Mouse (Mus musculus) skeletal muscle tissue, adult 2 months (tissue): ENCODE measurements around the gene Pgm2l1.

ENCODE experiments used
- DNase-seq: peaks from one replicate; pipeline ENCODE4 v3.0.0-alpha.2; 2012; ENCODE audit warnings: low read depth, low spot score

The Pgm2l1 gene

GRCm38 (mm10) chr7:100227158-100227875, at the start of gene Pgm2l1:
Gene Pgm2l1 (plus strand): TSS chr7:100227394.
- DNase-seq: peak; percentile 84

GRCm38 (mm10) chr7:100178016-100178890, 48.9 kb upstream of the Pgm2l1 start:
- no peak for DNase-seq

GRCm38 (mm10) chr7:100178891-100179233, 48.3 kb upstream of the Pgm2l1 start:
- no peak for DNase-seq

- DNase-seq: no peak
Measured at GRCm38 (mm10) chr7:100179394-100179793, 47.8 kb upstream of the Pgm2l1 start.

GRCm38 (mm10) chr7:100179836-100180407, 47.3 kb upstream of the Pgm2l1 start:
- no peak for DNase-seq

GRCm38 (mm10) chr7:100181176-100181575, 46.0 kb upstream of the Pgm2l1 start:
- DNase-seq: no peak

- no peak for DNase-seq
Measured at GRCm38 (mm10) chr7:100181614-100182013, 45.6 kb upstream of the Pgm2l1 start.

- DNase-seq: no peak
Measured at GRCm38 (mm10) chr7:100182388-100182787, 44.8 kb upstream of the Pgm2l1 start.

GRCm38 (mm10) chr7:100187601-100188000, 39.6 kb upstream of the Pgm2l1 start:
- no peak for DNase-seq

GRCm38 (mm10) chr7:100190167-100190566, 37.0 kb upstream of the Pgm2l1 start:
- no peak for DNase-seq

GRCm38 (mm10) chr7:100190778-100191177, 36.4 kb upstream of the Pgm2l1 start:
- DNase-seq: no peak

- no peak for DNase-seq
Measured at GRCm38 (mm10) chr7:100201191-100201590, 26.0 kb upstream of the Pgm2l1 start.

- DNase-seq: peak; percentile 24
Measured at GRCm38 (mm10) chr7:100203616-100204015, 23.6 kb upstream of the Pgm2l1 start.

- DNase-seq: no peak
Measured at GRCm38 (mm10) chr7:100204871-100205270, 22.3 kb upstream of the Pgm2l1 start.

- DNase-seq: no peak
Measured at GRCm38 (mm10) chr7:100206144-100206543, 21.1 kb upstream of the Pgm2l1 start.

GRCm38 (mm10) chr7:100207886-100208285, 19.3 kb upstream of the Pgm2l1 start:
- peak; percentile 32 for DNase-seq

- DNase-seq: no peak
Measured at GRCm38 (mm10) chr7:100214310-100214709, 12.9 kb upstream of the Pgm2l1 start.

GRCm38 (mm10) chr7:100215116-100215732, 12.0 kb upstream of the Pgm2l1 start:
- DNase-seq: no peak

GRCm38 (mm10) chr7:100215976-100216375, 11.2 kb upstream of the Pgm2l1 start:
- DNase-seq: no peak

- DNase-seq: no peak
Measured at GRCm38 (mm10) chr7:100216601-100217565, 10.3 kb upstream of the Pgm2l1 start.
